Mouse (Mus musculus) heart, embryonic 14.5 days (tissue): ENCODE results near the gene Tomm7. TPM values are rescaled to one million over a fixed set of nuclear protein-coding genes. Genes with fewer than 3 reads are reported as not detected.
"Not testable (repeated sequence)": the region's sequence is repeated elsewhere in the genome, so short reads cannot be mapped to it uniquely, and the experiment has no call there.

ENCODE experiments used
- ATAC-seq: fragments of 200-750 bp; cut with Nextera tagmentation; 2 replicates; pipeline ENCODE4 v1.8.0; 2017; ENCODE audit warnings: low read depth, moderate TSS enrichment; ENCODE audit not compliant: insufficient number of reproducible peaks, insufficient read depth, low FRiP score
- H3K27ac ChIP-seq, 2 experiments: fragments of 200-500 bp in 1 of 2; fragments of 300-500 bp in 1 of 2; sonication (generic) in 1 of 2; replicated peaks in 1 of 2; 2 replicates each; pipeline ENCODE4 v1.5.1; 2012 to 2014; ENCODE audit warnings: low read depth in 2 of 2, low read length in 2 of 2, control low read depth in 1 of 2, mild to moderate bottlenecking in 1 of 2, mixed read lengths in 1 of 2; ENCODE audit not compliant: control insufficient read depth in 1 of 2, insufficient read depth in 1 of 2
- H3K27me3 ChIP-seq: fragments of 300-500 bp; sonication (generic); 2 replicates; pipeline ENCODE4 v1.6.1; 2014; ENCODE audit warnings: mild to moderate bottlenecking, low read length, control low read depth; ENCODE audit not compliant: control insufficient read depth, insufficient read depth
- H3K36me3 ChIP-seq: fragments of 300-500 bp; sonication (generic); 2 replicates; pipeline ENCODE4 v1.6.1; 2014; ENCODE audit warnings: mild to moderate bottlenecking, control low read depth, low read length, mixed read lengths; ENCODE audit not compliant: control insufficient read depth, insufficient read depth
- H3K4me1 ChIP-seq, 2 experiments: fragments of 200-500 bp in 1 of 2; fragments of 300-500 bp in 1 of 2; sonication (generic) in 1 of 2; 2 replicates each; pipeline ENCODE4 v1.6.1; 2012 to 2014; ENCODE audit warnings: low read length in 2 of 2, control low read depth in 1 of 2, mixed read lengths in 1 of 2; ENCODE audit not compliant: control insufficient read depth in 2 of 2, insufficient read depth in 2 of 2
- H3K4me2 ChIP-seq: fragments of 300-500 bp; sonication (generic); 2 replicates; pipeline ENCODE4 v1.6.1; 2014; ENCODE audit warnings: mild to moderate bottlenecking, low read length
- H3K4me3 ChIP-seq, 2 experiments: fragments of 200-500 bp in 1 of 2; fragments of 300-500 bp in 1 of 2; sonication (generic) in 1 of 2; 2 replicates each; pipeline ENCODE4 v1.5.1; 2012 to 2014; ENCODE audit warnings: low read length in 2 of 2, mild to moderate bottlenecking in 2 of 2, control low read depth in 1 of 2, low read depth in 1 of 2, moderate library complexity in 1 of 2; ENCODE audit not compliant: control insufficient read depth in 1 of 2, insufficient read depth in 1 of 2
- H3K9ac ChIP-seq: fragments of 300-500 bp; sonication (generic); 2 replicates; pipeline ENCODE4 v1.6.1; 2014; ENCODE audit warnings: mild to moderate bottlenecking, low read length
- H3K9me3 ChIP-seq: fragments of 300-500 bp; sonication (generic); 2 replicates; pipeline ENCODE4 v1.6.1; 2016; ENCODE audit warnings: low read length, control low read depth; ENCODE audit not compliant: control insufficient read depth
- WGBS: fragments of 180-500 bp; shearing (Covaris S2); extraction: QIAGEN DNeasy Blood & Tissue Kit; methylation state at CpG from one replicate; pipeline ENCODE4 v1.1.7; 2014; 5-methylcytosine and 5-hydroxymethylcytosine counted together
- polyA plus RNA-seq: library from polyadenylated mRNA; unstranded; fragments of >200 nt; fragmentation: Nextera tagmentation; extraction: Ambion mirVana; gene quantifications from 2 replicates; pipeline ENCODE4 v1.2.1, GENCODE M21; 2014

Tomm7 gene
- polyA plus RNA-seq, 1 experiment from 2014 or later, result 120 TPM

- Histone ChIP-seq H3K27ac (peak overlapping the region; percentile 30 to 61), H3K27me3 (no peaks in the 10 kb centered on the region), H3K4me2 (peak overlapping the region; percentile 78), H3K9me3 (no peaks in the 10 kb centered on the region), H3K4me3 (peak overlapping the region; percentile 57 to 67), H3K9ac (peak overlapping the region; percentile 83), H3K4me1 (peaks cover 0 to 6% of the 10 kb centered on the region in 2 experiments; a peak in 2 of 4 replicates), H3K36me3 (peaks cover 36% of the 10 kb centered on the region)
- WGBS, result 1% methylated on average over 55 of the region's 61 CpGs
- ATAC-seq, result peak; percentile 93
Observed at GRCm38 (mm10) chr5:23850345-23851159, 6.6 kb upstream of the Tomm7 start.

GRCm38 (mm10) chr5:23845141-23845540, 1.2 kb upstream of the Tomm7 start:
- no peak overlapping the region for H3K4me3 ChIP-seq
- H3K27me3 ChIP-seq, result no peaks in the 10 kb centered on the region
- 87% methylated on average over 3 of the region's 3 CpGs for WGBS
- no peak overlapping the region for H3K9ac ChIP-seq
- peak overlapping the region in 1 of 2 experiments; percentile 92; a peak in 2 of 4 replicates for H3K27ac ChIP-seq
- peaks cover 12% of the 10 kb centered on the region; the same call in 1 of the 2 replicates for H3K36me3 ChIP-seq
- peak overlapping the region; percentile 67 for H3K4me2 ChIP-seq
- H3K4me1 ChIP-seq, result peaks cover 0 to 16% of the 10 kb centered on the region in 2 experiments; a peak in 2 of 4 replicates
- no peaks in the 10 kb centered on the region for H3K9me3 ChIP-seq
- no peak for ATAC-seq

GRCm38 (mm10) chr5:23844531-23844841, 525 bp upstream of the Tomm7 start:
- 27% methylated on average over 7 of the region's 7 CpGs for WGBS
- no peak for ATAC-seq

GRCm38 (mm10) chr5:23838158-23838557, 5.8 kb downstream of the Tomm7 start:
- Histone ChIP-seq H3K36me3 (peaks cover 31% of the 10 kb centered on the region), H3K9ac (no peak overlapping the region), H3K27me3 (no peaks in the 10 kb centered on the region), H3K4me1 (peaks cover 0 to 8% of the 10 kb centered on the region in 2 experiments; a peak in 2 of 4 replicates), H3K4me2 (no peak overlapping the region), H3K4me3 (no peak overlapping the region), H3K27ac (no peak overlapping the region), H3K9me3 (no peaks in the 10 kb centered on the region)
- no peak for ATAC-seq
- 86% methylated on average over 7 of the region's 7 CpGs for WGBS

More at GRCm38 (mm10) chr5:23844531-23844841, 525 bp upstream of the Tomm7 start:
- Histone ChIP-seq H3K9me3 (no peaks in the 10 kb centered on the region), H3K27me3 (no peaks in the 10 kb centered on the region), H3K36me3 (peaks cover 19% of the 10 kb centered on the region), H3K9ac (peak overlapping the region; percentile 87), H3K4me1 (peaks cover 0 to 16% of the 10 kb centered on the region in 2 experiments; a peak in 2 of 4 replicates), H3K27ac (peak overlapping the region; percentile 80 to 92), H3K4me3 (peak overlapping the region; percentile 79 to 94), H3K4me2 (peak overlapping the region; percentile 67)

- Histone ChIP-seq H3K27me3 (peaks cover 15% of the 10 kb centered on the region), H3K36me3 (peaks cover 21% of the 10 kb centered on the region)
- not testable (repeated sequence) for H3K27ac ChIP-seq, H3K9ac ChIP-seq, H3K9me3 ChIP-seq, H3K4me2 ChIP-seq, H3K4me1 ChIP-seq, ATAC-seq, H3K4me3 ChIP-seq
- 72% methylated on average over 1 of the region's 1 CpGs for WGBS
Observed at GRCm38 (mm10) chr5:23835691-23836090, 8.3 kb downstream of the Tomm7 start.

- ATAC-seq, result no peak
- Histone ChIP-seq H3K27me3 (peaks cover 24% of the 10 kb centered on the region), H3K36me3 (no peaks in the 10 kb centered on the region)
Observed at GRCm38 (mm10) chr5:23830897-23831752, 12.8 kb downstream of the Tomm7 start.

GRCm38 (mm10) chr5:23826321-23827004, 17.5 kb downstream of the Tomm7 start:
- H3K4me1 ChIP-seq, result peaks cover 0 to 5% of the 10 kb centered on the region in 2 experiments; a peak in 2 of 4 replicates
- no peak overlapping the region for H3K9ac ChIP-seq
- no peak for ATAC-seq
- 34% methylated on average over 11 of the region's 11 CpGs for WGBS
- 0 out of 2 replicates have a peak, but pooled peaks cover 5% of the 10 kb centered on the region for H3K36me3 ChIP-seq
- H3K9me3 ChIP-seq, result no peaks in the 10 kb centered on the region
- H3K27ac ChIP-seq, result no peak overlapping the region
- no peak overlapping the region for H3K4me2 ChIP-seq
- peaks cover 16% of the 10 kb centered on the region for H3K27me3 ChIP-seq
- no peak overlapping the region for H3K4me3 ChIP-seq

More at GRCm38 (mm10) chr5:23830897-23831752, 12.8 kb downstream of the Tomm7 start:
- 36% methylated on average over 58 of the region's 58 CpGs for WGBS
- Histone ChIP-seq H3K9ac (no peak overlapping the region), H3K4me2 (peak overlapping the region; percentile 53), H3K4me1 (peaks cover 0 to 5% of the 10 kb centered on the region in 2 experiments; a peak in 2 of 4 replicates), H3K4me3 (peak overlapping the region; percentile 0 to 30; a peak in 3 of 4 replicates), H3K9me3 (no peaks in the 10 kb centered on the region), H3K27ac (no peak overlapping the region)
